Mouse (Mus musculus) layer of hippocampus, adult 2 months (tissue): ENCODE results near the gene Rbbp7. TPM values are rescaled to one million over a fixed set of nuclear protein-coding genes. Genes with fewer than 3 reads are reported as not detected.
A peak's percentile ranks its signal among the peaks of the same experiment; 100 is the strongest.

Source experiments
- DNase-seq, 2 experiments: peaks; one replicate each; pipeline ENCODE4 v3.0.0; 2022; ENCODE audit warnings: low spot score in 2 of 2
- H3K27ac ChIP-seq: fragments of 200-600 bp; 2 replicates; pipeline ENCODE4 v1.8.1; 2022
- H3K4me3 ChIP-seq: fragments of 200-600 bp; 2 replicates; pipeline ENCODE4 v1.8.1; 2022; ENCODE audit warnings: mild to moderate bottlenecking
- CTCF ChIP-seq: fragments of 200-600 bp; conservative IDR thresholded peaks from 2 replicates; pipeline ENCODE4 v1.8.1; 2022; ENCODE audit warnings: antibody characterized with exemption, mild to moderate bottlenecking, moderate library complexity
- long read RNA-seq, 2 experiments: library from polyadenylated mRNA; stranded (forward); transcript quantifications; one replicate each; pipeline ENCODE4 v2.0.0; 2021; ENCODE audit warnings: borderline mapping rate in 2 of 2
- total RNA-seq, 2 experiments: library from RNA; stranded (reverse); gene quantifications; 2 replicates each; pipeline ENCODE4 v1.2.3; 2021

The Rbbp7 gene
- total RNA-seq, result 100 to 1,000 TPM; 157 to 166 TPM
- long read RNA-seq, experiment 1, transcript Rbbp7-201 (12 exons, 2,244 nt), result major isoform, 141 of 156 reads
- long read RNA-seq, experiment 1, partial matches to known transcripts, result 3 of 156 reads
- long read RNA-seq, experiment 1, other reads (novel, unspliced or antisense), result 10 of 156 reads
- long read RNA-seq, experiment 2, transcript Rbbp7-201 (12 exons, 2,244 nt), result major isoform, 206 of 226 reads
- long read RNA-seq, experiment 2, partial matches to known transcripts, result 5 of 226 reads
- long read RNA-seq, experiment 2, other reads (novel, unspliced or antisense), result 15 of 226 reads

GRCm38 (mm10) chrX:162760115-162760942 is at the start of gene Rbbp7:
Gene Rbbp7, plus strand, starts transcription at chrX:162760402.
- TF ChIP-seq CTCF, result peak; percentile 22; the same call in 1 of the 2 replicates
- peak within 1 kb of the TSS; percentile 81 for H3K4me3 ChIP-seq
- peak; percentile 89 to 92 for DNase-seq
- H3K27ac ChIP-seq, result peak within 1 kb of the TSS; percentile 95

GRCm38 (mm10) chrX:162717837-162718236 is 42.4 kb upstream of the Rbbp7 start:
- peak in 1 of 2 experiments; percentile 57 for DNase-seq
- Histone ChIP-seq H3K4me3 (no peak overlapping the region), H3K27ac (no peak overlapping the region)
- TF ChIP-seq CTCF, result peak; percentile 76

GRCm38 (mm10) chrX:162719615-162720014 is 40.6 kb upstream of the Rbbp7 start:
- no peak overlapping the region for H3K27ac ChIP-seq
- H3K4me3 ChIP-seq, result no peak overlapping the region
- TF ChIP-seq CTCF, result peak; percentile 77
- peak in 1 of 2 experiments; percentile 17 for DNase-seq

GRCm38 (mm10) chrX:162727367-162727777 is 32.8 kb upstream of the Rbbp7 start:
- no peak for TF ChIP-seq CTCF
- Histone ChIP-seq H3K27ac (no peak overlapping the region), H3K4me3 (no peak overlapping the region)
- no peak for DNase-seq

GRCm38 (mm10) chrX:162727795-162728194 is 32.4 kb upstream of the Rbbp7 start:
- no peak overlapping the region for H3K27ac ChIP-seq
- no peak overlapping the region for H3K4me3 ChIP-seq
- DNase-seq, result no peak
- no peak for TF ChIP-seq CTCF

- TF ChIP-seq CTCF, result no peak
- Histone ChIP-seq H3K27ac (no peak overlapping the region), H3K4me3 (no peak overlapping the region)
- DNase-seq, result no peak
Measured at GRCm38 (mm10) chrX:162728228-162728627, 32.0 kb upstream of the Rbbp7 start.

GRCm38 (mm10) chrX:162730031-162730430 is 30.2 kb upstream of the Rbbp7 start:
- DNase-seq, result no peak
- H3K27ac ChIP-seq, result no peak overlapping the region
- H3K4me3 ChIP-seq, result no peak overlapping the region
- TF ChIP-seq CTCF, result no peak

- peak; percentile 79 for TF ChIP-seq CTCF
- H3K27ac ChIP-seq, result peak overlapping the region; percentile 95
- peak; percentile 51 to 57 for DNase-seq
Measured at GRCm38 (mm10) chrX:162734997-162735929, 24.9 kb upstream of the Rbbp7 start.

GRCm38 (mm10) chrX:162736140-162736659 is 24.0 kb upstream of the Rbbp7 start:
- Histone ChIP-seq H3K27ac (peak overlapping the region; percentile 95), H3K4me3 (peak overlapping the region; percentile 52)
- no peak for DNase-seq
- no peak for TF ChIP-seq CTCF

More at GRCm38 (mm10) chrX:162734997-162735929, 24.9 kb upstream of the Rbbp7 start:
- peak overlapping the region; percentile 52 for H3K4me3 ChIP-seq

GRCm38 (mm10) chrX:162748696-162749420 is 11.3 kb upstream of the Rbbp7 start:
- no peak for TF ChIP-seq CTCF
- no peak overlapping the region for H3K4me3 ChIP-seq
- DNase-seq, result no peak
- H3K27ac ChIP-seq, result no peak overlapping the region

GRCm38 (mm10) chrX:162752418-162752817 is 7.8 kb upstream of the Rbbp7 start:
- Histone ChIP-seq H3K27ac (no peak overlapping the region), H3K4me3 (no peak overlapping the region)
- no peak for DNase-seq
- TF ChIP-seq CTCF, result no peak
